Comparison of ENCODE assay signal across 11 mouse cellular contexts in the genomic region with DNA sequence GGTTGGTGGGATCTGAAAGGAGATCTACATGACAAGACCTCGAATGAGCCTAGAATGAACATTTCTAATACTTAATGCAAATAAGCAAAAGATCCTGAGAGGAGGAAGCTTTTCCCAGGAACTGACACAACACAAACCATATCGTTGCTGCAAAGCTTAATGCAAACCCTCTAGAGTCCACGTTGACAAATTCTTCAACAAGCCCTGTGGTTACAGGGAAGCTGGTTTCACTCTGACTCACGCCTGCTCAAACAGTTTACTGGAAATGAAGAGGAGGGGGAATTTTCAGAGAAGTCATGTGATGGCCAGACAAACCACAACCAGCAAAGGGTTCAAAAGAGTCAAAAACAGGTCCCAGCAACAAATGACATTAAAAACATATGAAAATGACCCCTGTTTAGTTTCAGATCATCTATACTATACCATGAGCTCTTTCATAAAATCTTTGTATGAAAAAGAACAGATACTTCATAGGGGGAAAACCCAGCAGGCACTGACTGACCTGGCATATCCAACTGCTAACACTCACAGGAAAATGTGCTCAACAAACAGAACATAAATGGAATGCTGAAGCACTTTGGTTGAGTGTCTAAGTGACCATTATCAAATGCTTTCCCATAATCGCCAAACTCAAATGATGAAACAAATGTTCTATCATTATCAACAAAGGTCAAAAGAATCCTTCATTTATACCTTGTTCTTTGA. TPM values are rescaled to one million over a fixed set of nuclear protein-coding genes. Genes with fewer than 3 reads are reported as not detected.
DNase-seq lines count a peak whose midpoint lies in the region; ATAC-seq lines count a peak whose summit lies in the region.
"Had no signal": no experiment of that assay in that cellular context is flagged by ENCODE, and none has a peak within 500 bp of the region (broad histone marks: within the 10 kb centered on the region; RNA-seq: fewer than 3 reads in every experiment).

No protein-coding gene starts in this region.

- WGBS in liver, embryonic 16.5 days (ENCODE audit: insufficient replicate concordance): 27% methylated on average over 5 of the region's 5 CpGs
- 46% methylated on average over 5 of the region's 5 CpGs for WGBS in stomach, embryonic 14.5 days
- WGBS in kidney, embryonic 15.5 days: 82% methylated on average over 5 of the region's 5 CpGs
- 87% methylated on average over 5 of the region's 5 CpGs for WGBS in forebrain, embryonic 12.5 days

- H3K36me3 ChIP-seq in liver, embryonic 16.5 days (ENCODE audit: control insufficient read depth, insufficient read depth): no peaks in the 10 kb centered on the region
- no peaks in the 10 kb centered on the region for H3K36me3 ChIP-seq in stomach, embryonic 14.5 days (ENCODE audit: control insufficient read depth, insufficient read depth, low read length)
- H3K36me3 ChIP-seq in kidney, embryonic 15.5 days: peaks cover 2% of the 10 kb centered on the region; the same call in 1 of the 2 replicates
- H3K36me3 ChIP-seq in forebrain, embryonic 12.5 days (replicated peaks): 0 out of 2 replicates have a peak, but pooled peaks cover 5% of the 10 kb centered on the region

- peak overlapping the region; percentile 60; the same call in 1 of the 2 replicates for H3K27ac ChIP-seq in brown adipose tissue, adult 24 weeks (replicated peaks; ENCODE audit: low read depth, low read length)
- H3K27ac ChIP-seq in liver, embryonic 16.5 days (ENCODE audit: low read length): peak overlapping the region; percentile 16
- peak overlapping the region; percentile 39; the same call in 1 of the 2 replicates for H3K27ac ChIP-seq in stomach, embryonic 14.5 days (ENCODE audit: low read length)
- no peak overlapping the region for H3K27ac ChIP-seq in kidney, embryonic 15.5 days
- H3K27ac ChIP-seq in forebrain, embryonic 12.5 days: no peak overlapping the region
- H3K27ac ChIP-seq: layer of hippocampus, adult 2 months had no signal

- H3K4me3 ChIP-seq in brown adipose tissue, adult 24 weeks (ENCODE audit: insufficient read depth, low read depth, low read length): no peak overlapping the region
- no peak overlapping the region for H3K4me3 ChIP-seq in liver, embryonic 16.5 days (ENCODE audit: low read depth, low read length)
- no peak overlapping the region for H3K4me3 ChIP-seq in stomach, embryonic 14.5 days (ENCODE audit: low read depth, low read length)
- H3K4me3 ChIP-seq in kidney, embryonic 15.5 days (replicated peaks): no peak overlapping the region
- no peak overlapping the region for H3K4me3 ChIP-seq in forebrain, embryonic 12.5 days (replicated peaks)
- H3K4me3 ChIP-seq: layer of hippocampus, adult 2 months had no signal

- no peak overlapping the region for H3K9ac ChIP-seq in liver, embryonic 16.5 days (ENCODE audit: low read depth, low read length)
- no peak overlapping the region for H3K9ac ChIP-seq in stomach, embryonic 14.5 days (replicated peaks; ENCODE audit: low read depth, low read length)
- H3K9ac ChIP-seq in kidney, embryonic 15.5 days: no peak overlapping the region
- no peak overlapping the region for H3K9ac ChIP-seq in forebrain, embryonic 12.5 days

- DNase-seq in thymus, postnatal 0 days (ENCODE audit: low spot score): peak; percentile 3
- no peak for DNase-seq in thymus, postnatal 10 days (ENCODE audit: low spot score in 2 of 2)
- no peak for DNase-seq in left cerebral cortex, adult 9 months (ENCODE audit: low spot score in 2 of 2)
- DNase-seq: adrenal gland, postnatal 10 days; right cerebral cortex, adult 18-20 months had no signal

- no peak overlapping the region for H3K4me2 ChIP-seq in liver, embryonic 16.5 days (ENCODE audit: low read depth, low read length)
- no peak overlapping the region for H3K4me2 ChIP-seq in stomach, embryonic 14.5 days (replicated peaks; ENCODE audit: low read depth, low read length)
- H3K4me2 ChIP-seq in kidney, embryonic 15.5 days: no peak overlapping the region
- H3K4me2 ChIP-seq in forebrain, embryonic 12.5 days: no peak overlapping the region

- no peaks in the 10 kb centered on the region for H3K4me1 ChIP-seq in brown adipose tissue, adult 24 weeks (ENCODE audit: control insufficient read depth, insufficient read depth, insufficient read length, low read length)
- H3K4me1 ChIP-seq in liver, embryonic 16.5 days (ENCODE audit: control insufficient read depth, low read depth, low read length): peaks cover 13% of the 10 kb centered on the region
- peaks cover 5% of the 10 kb centered on the region; the same call in 1 of the 2 replicates for H3K4me1 ChIP-seq in stomach, embryonic 14.5 days (ENCODE audit: control insufficient read depth, insufficient read depth, low read length)
- no peaks in the 10 kb centered on the region for H3K4me1 ChIP-seq in kidney, embryonic 15.5 days
- H3K4me1 ChIP-seq in forebrain, embryonic 12.5 days: no peaks in the 10 kb centered on the region

- H3K27me3 ChIP-seq in liver, embryonic 16.5 days (ENCODE audit: control insufficient read depth, insufficient read depth, low read depth, low read length): no peaks in the 10 kb centered on the region
- no peaks in the 10 kb centered on the region for H3K27me3 ChIP-seq in stomach, embryonic 14.5 days (ENCODE audit: control insufficient read depth, insufficient read depth, low read length)
- H3K27me3 ChIP-seq in kidney, embryonic 15.5 days: no peaks in the 10 kb centered on the region
- no peaks in the 10 kb centered on the region for H3K27me3 ChIP-seq in forebrain, embryonic 12.5 days

- no peak for ATAC-seq in liver, embryonic 16.5 days (ENCODE audit: low read depth)
- no peak for ATAC-seq in stomach, embryonic 14.5 days (ENCODE audit: insufficient number of reproducible peaks, insufficient read depth, low FRiP score, low read depth)
- ATAC-seq in kidney, embryonic 15.5 days (replicated peaks; ENCODE audit: low FRiP score): no peak
- no peak for ATAC-seq in forebrain, embryonic 12.5 days (ENCODE audit: low FRiP score)

- no peaks in the 10 kb centered on the region for H3K9me3 ChIP-seq in liver, embryonic 16.5 days (replicated peaks; ENCODE audit: control insufficient read depth, low read length)
- H3K9me3 ChIP-seq in stomach, embryonic 14.5 days (ENCODE audit: control insufficient read depth, low read depth, low read length): no peaks in the 10 kb centered on the region
- no peaks in the 10 kb centered on the region for H3K9me3 ChIP-seq in kidney, embryonic 15.5 days (replicated peaks)
- no peaks in the 10 kb centered on the region for H3K9me3 ChIP-seq in forebrain, embryonic 12.5 days

RNA-seq across cellular contexts. Expression of a gene that starts 59.2 kb away (rescaled TPM):
- polyA plus RNA-seq in thymus, postnatal 0 days (2015; fragmentation: Nextera tagmentation; extraction: Ambion mirVana): 107 and 109 TPM in 2 replicates
- polyA plus RNA-seq in brown adipose tissue, adult 24 weeks (2012; ENCODE audit: insufficient read depth, insufficient read length, missing spikeins): 62.6 and 85.5 TPM in 2 replicates
- polyA plus RNA-seq in liver, embryonic 16.5 days (2015; fragmentation: Nextera tagmentation; extraction: Ambion mirVana): 77.5 and 87.3 TPM in 2 replicates
- polyA plus RNA-seq in stomach, embryonic 14.5 days (2014; fragmentation: Nextera tagmentation; extraction: Ambion mirVana): 145 and 157 TPM in 2 replicates
- 139 and 144 TPM in 2 replicates for polyA plus RNA-seq in kidney, embryonic 15.5 days (2015; fragmentation: Nextera tagmentation; extraction: Ambion mirVana)
- 83.1 and 86.8 TPM in 2 replicates for polyA plus RNA-seq in forebrain, embryonic 12.5 days (2016; fragmentation: Nextera tagmentation; extraction: Ambion mirVana)

RNA-seq across cellular contexts. Expression of a gene that starts 59.4 kb away (rescaled TPM):
- 24.7 and 25.9 TPM in 2 replicates for polyA plus RNA-seq in thymus, postnatal 0 days (2015; fragmentation: Nextera tagmentation; extraction: Ambion mirVana)
- polyA plus RNA-seq in brown adipose tissue, adult 24 weeks (2012; ENCODE audit: insufficient read depth, insufficient read length, missing spikeins): 11.9 and 15.9 TPM in 2 replicates
- polyA plus RNA-seq in liver, embryonic 16.5 days (2015; fragmentation: Nextera tagmentation; extraction: Ambion mirVana): 13.3 and 13.7 TPM in 2 replicates
- polyA plus RNA-seq in stomach, embryonic 14.5 days (2014; fragmentation: Nextera tagmentation; extraction: Ambion mirVana): 36.1 and 37.6 TPM in 2 replicates
- 35.8 and 38.2 TPM in 2 replicates for polyA plus RNA-seq in kidney, embryonic 15.5 days (2015; fragmentation: Nextera tagmentation; extraction: Ambion mirVana)
- polyA plus RNA-seq in forebrain, embryonic 12.5 days (2016; fragmentation: Nextera tagmentation; extraction: Ambion mirVana): 40.5 and 40.9 TPM in 2 replicates

Comparison
In these comparisons a context has a peak if more than half of its experiments do, and no peak if none do; other contexts are left out.
1. H3K27ac ChIP-seq: peak in brown adipose tissue, adult 24 weeks (single experiment), liver, embryonic 16.5 days (single experiment) and stomach, embryonic 14.5 days (single experiment); none in kidney, embryonic 15.5 days (single experiment) and forebrain, embryonic 12.5 days (single experiment).